Mouse (Mus musculus): ENCODE results near the gene Pabpn1l. TPM values are rescaled to one million over a fixed set of nuclear protein-coding genes. Genes with fewer than 3 reads are reported as not detected.
"Not testable (repeated sequence)": the region's sequence is repeated elsewhere in the genome, so short reads cannot be mapped to it uniquely, and the experiment has no call there.

Gene Pabpn1l
- polyA plus RNA-seq, 1 experiment = not detected

GRCm38 (mm10) chr8:122648192-122648970 lies 25.8 kb upstream of the Pabpn1l start:
- DNase-seq (ENCODE audit: low spot score) = no peak

- no peak for DNase-seq (ENCODE audit: low spot score)
Measured at GRCm38 (mm10) chr8:122646337-122646736, 23.8 kb upstream of the Pabpn1l start.

GRCm38 (mm10) chr8:122644175-122644954 lies 21.8 kb upstream of the Pabpn1l start:
- DNase-seq (ENCODE audit: low spot score) = no peak

- DNase-seq (ENCODE audit: low spot score) = no peak
Measured at GRCm38 (mm10) chr8:122642071-122642470, 19.5 kb upstream of the Pabpn1l start.

GRCm38 (mm10) chr8:122641406-122641805 lies 18.9 kb upstream of the Pabpn1l start:
- no peak for DNase-seq (ENCODE audit: low spot score)

- DNase-seq (ENCODE audit: low spot score) = no peak
Measured at GRCm38 (mm10) chr8:122640825-122641224, 18.3 kb upstream of the Pabpn1l start.

GRCm38 (mm10) chr8:122639521-122640248 lies 17.1 kb upstream of the Pabpn1l start:
- DNase-seq (ENCODE audit: low spot score) = no peak

- DNase-seq (ENCODE audit: low spot score) = no peak
Measured at GRCm38 (mm10) chr8:122638601-122639000, 16.1 kb upstream of the Pabpn1l start.

GRCm38 (mm10) chr8:122637230-122637629 lies 14.7 kb upstream of the Pabpn1l start:
- no peak for DNase-seq (ENCODE audit: low spot score)

GRCm38 (mm10) chr8:122636803-122637175 lies 14.2 kb upstream of the Pabpn1l start:
- DNase-seq (ENCODE audit: low spot score) = no peak

- no peak for DNase-seq (ENCODE audit: low spot score)
Measured at GRCm38 (mm10) chr8:122635878-122636802, 13.6 kb upstream of the Pabpn1l start.

- DNase-seq (ENCODE audit: low spot score) = no peak
Measured at GRCm38 (mm10) chr8:122633205-122633604, 10.7 kb upstream of the Pabpn1l start.

GRCm38 (mm10) chr8:122632134-122632533 lies 9.6 kb upstream of the Pabpn1l start:
- not testable (repeated sequence) for DNase-seq (ENCODE audit: low spot score)

GRCm38 (mm10) chr8:122630696-122631095 lies 8.2 kb upstream of the Pabpn1l start:
- DNase-seq (ENCODE audit: low spot score) = no peak

- DNase-seq (ENCODE audit: low spot score) = no peak
Measured at GRCm38 (mm10) chr8:122629388-122629787, 6.8 kb upstream of the Pabpn1l start.

- no peak for DNase-seq (ENCODE audit: low spot score)
Measured at GRCm38 (mm10) chr8:122626896-122627295, 4.4 kb upstream of the Pabpn1l start.

GRCm38 (mm10) chr8:122625811-122626210 lies 3.3 kb upstream of the Pabpn1l start:
- no peak for DNase-seq (ENCODE audit: low spot score)

GRCm38 (mm10) chr8:122624653-122625052 lies 2.1 kb upstream of the Pabpn1l start:
- no peak for DNase-seq (ENCODE audit: low spot score)

- no peak for DNase-seq (ENCODE audit: low spot score)
Measured at GRCm38 (mm10) chr8:122623844-122624642, 1.5 kb upstream of the Pabpn1l start.

GRCm38 (mm10) chr8:122620446-122620845 lies 2.1 kb downstream of the Pabpn1l start:
- no peak for DNase-seq (ENCODE audit: low spot score)
